Mouse (Mus musculus) embryonic facial prominence, embryonic 15.5 days (tissue): Measurements from ENCODE around the gene Vat1. TPM values are rescaled to one million over a fixed set of nuclear protein-coding genes. Genes with fewer than 3 reads are reported as not detected.

ENCODE experiments used
- ATAC-seq: fragments of 200-750 bp; cut with Nextera tagmentation; 2 replicates; pipeline ENCODE4 v1.8.0; 2017; ENCODE audit warnings: low read depth, moderate TSS enrichment; ENCODE audit not compliant: insufficient number of reproducible peaks, low FRiP score, low TSS enrichment
- H3K27ac ChIP-seq: fragments of 300-500 bp; sonication (generic); replicated peaks from 2 replicates; pipeline ENCODE4 v1.5.1; 2015; ENCODE audit warnings: mild to moderate bottlenecking, inconsistent platforms
- H3K27me3 ChIP-seq: fragments of 300-500 bp; sonication (generic); 2 replicates; pipeline ENCODE4 v1.6.1; 2015; ENCODE audit warnings: inconsistent platforms
- H3K36me3 ChIP-seq: fragments of 300-500 bp; sonication (generic); 2 replicates; pipeline ENCODE4 v1.6.1; 2015; ENCODE audit warnings: mild to moderate bottlenecking, inconsistent platforms
- H3K4me1 ChIP-seq: fragments of 300-500 bp; sonication (generic); 2 replicates; pipeline ENCODE4 v1.6.1; 2015; ENCODE audit warnings: inconsistent platforms
- H3K4me2 ChIP-seq: fragments of 300-500 bp; sonication (generic); replicated peaks from 2 replicates; pipeline ENCODE4 v1.6.1; 2015; ENCODE audit warnings: mild to moderate bottlenecking, inconsistent platforms
- H3K4me3 ChIP-seq: fragments of 300-500 bp; sonication (generic); replicated peaks from 2 replicates; pipeline ENCODE4 v1.5.1; 2015; ENCODE audit warnings: mild to moderate bottlenecking, inconsistent platforms
- H3K9ac ChIP-seq: fragments of 300-500 bp; sonication (generic); 2 replicates; pipeline ENCODE4 v1.6.1; 2015; ENCODE audit warnings: inconsistent platforms
- H3K9me3 ChIP-seq: fragments of 300-500 bp; sonication (generic); replicated peaks from 2 replicates; pipeline ENCODE4 v1.6.1; 2016; ENCODE audit warnings: inconsistent platforms
- WGBS: fragments of 180-500 bp; shearing (Covaris S2); methylation state at CpG from one replicate; pipeline ENCODE4 v1.1.7; 2015; 5-methylcytosine and 5-hydroxymethylcytosine counted together
- polyA plus RNA-seq: library from polyadenylated mRNA; unstranded; fragments of >200 nt; fragmentation: Nextera tagmentation; extraction: Ambion mirVana; gene quantifications from 2 replicates; pipeline ENCODE4 v1.2.1, GENCODE M21; 2015

Gene Vat1
- polyA plus RNA-seq, 1 experiment from 2014 or later: 61.8 TPM

GRCm38 (mm10) chr11:101465101-101465868 lies 745 bp downstream of the Vat1 start:
- Histone ChIP-seq H3K4me1 (peaks cover 51% of the 10 kb centered on the region), H3K4me3 (peak overlapping the region; percentile 87), H3K4me2 (peak overlapping the region; percentile 84), H3K27me3 (no peaks in the 10 kb centered on the region), H3K9me3 (no peaks in the 10 kb centered on the region), H3K9ac (peak overlapping the region; percentile 69), H3K36me3 (peaks cover 25% of the 10 kb centered on the region), H3K27ac (peak overlapping the region; percentile 83)
- WGBS: under 1% methylated on average over 50 of the region's 51 CpGs
- peak; percentile 71; the same call in 1 of the 2 replicates for ATAC-seq

GRCm38 (mm10) chr11:101464211-101465100 lies 1.6 kb downstream of the Vat1 start, which contains the start of gene Rnd2:
Gene Rnd2, plus strand, starts transcription at chr11:101464999.
- H3K9me3 ChIP-seq: no peaks in the 10 kb centered on the region
- peak within 1 kb of the TSS; percentile 83 for H3K27ac ChIP-seq
- H3K4me1 ChIP-seq: peaks cover 51% of the 10 kb centered on the region
- no peak for ATAC-seq
- peak within 1 kb of the TSS; percentile 87 for H3K4me3 ChIP-seq
- H3K9ac ChIP-seq: peak within 1 kb of the TSS; percentile 69
- 4% methylated on average over 12 of the region's 12 CpGs for WGBS
- peak within 1 kb of the TSS; percentile 84 for H3K4me2 ChIP-seq
- peaks cover 33% of the 10 kb centered on the region for H3K36me3 ChIP-seq
- no peaks in the 10 kb centered on the region for H3K27me3 ChIP-seq

DNA sequence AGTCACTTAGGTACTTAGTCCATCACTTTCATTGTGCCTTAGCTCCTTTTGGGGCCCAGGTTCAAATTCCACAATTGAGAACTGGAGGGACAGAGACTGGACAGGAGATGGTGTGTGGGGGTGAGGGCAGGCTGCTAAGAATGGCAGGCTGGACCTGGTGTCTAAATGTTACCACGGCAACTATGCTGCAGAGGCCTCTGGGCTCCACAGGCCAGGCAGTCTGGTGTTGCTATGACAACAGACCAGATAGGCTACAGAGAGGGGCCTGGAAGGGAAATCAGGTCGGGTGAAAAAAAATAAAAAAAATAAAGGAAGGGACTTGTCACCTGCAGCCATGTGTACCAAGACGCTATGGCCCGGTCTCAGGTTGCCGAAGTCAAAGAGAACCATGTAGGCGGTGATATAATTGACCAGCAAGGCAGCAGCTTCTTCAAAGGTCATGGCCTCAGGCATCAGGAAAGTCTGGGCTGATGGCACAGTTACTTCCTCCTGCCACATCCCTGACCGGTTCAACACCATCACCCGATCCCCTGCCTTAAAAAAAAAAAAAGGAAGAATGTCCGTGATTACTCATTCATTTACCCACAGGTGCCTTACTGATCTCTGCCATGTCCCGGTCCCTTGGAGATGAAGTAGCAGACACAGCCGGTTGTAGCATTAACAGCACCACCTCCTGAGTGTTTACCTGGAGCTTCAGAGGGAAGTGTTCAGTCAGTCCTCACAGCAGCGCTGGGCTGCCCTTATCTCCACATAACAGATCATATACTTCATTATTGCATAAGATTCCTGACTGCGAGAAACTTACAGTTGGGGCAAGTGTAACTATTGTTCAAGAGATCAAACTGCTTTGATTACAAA lies 3.2 kb downstream of the Vat1 start:
- WGBS: 33% methylated on average over 13 of the region's 13 CpGs
- Histone ChIP-seq H3K9me3 (no peaks in the 10 kb centered on the region), H3K9ac (no peak overlapping the region), H3K4me2 (no peak overlapping the region), H3K4me3 (no peak overlapping the region), H3K36me3 (peaks cover 49% of the 10 kb centered on the region), H3K27ac (no peak overlapping the region), H3K27me3 (no peaks in the 10 kb centered on the region), H3K4me1 (peaks cover 41% of the 10 kb centered on the region)
- ATAC-seq: no peak

DNA sequence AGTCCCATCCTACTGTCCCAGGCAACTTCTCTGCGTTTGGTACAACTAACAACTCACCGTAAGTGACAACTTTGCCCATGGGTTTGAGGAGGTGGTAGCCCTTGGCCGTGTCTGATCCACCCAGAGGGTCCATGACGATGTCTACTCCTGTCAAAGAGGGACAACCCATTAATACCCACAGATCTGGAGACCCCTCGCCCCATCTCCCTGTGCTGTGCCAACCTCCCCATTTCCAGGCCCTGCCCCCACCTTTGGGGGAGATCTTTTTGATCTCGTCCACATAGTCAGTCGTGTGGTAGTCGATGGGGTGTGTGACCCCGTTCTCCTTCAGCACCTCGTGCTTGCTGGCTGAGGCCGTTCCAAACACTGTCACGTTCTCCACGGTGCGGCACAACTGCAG lies 3.9 kb downstream of the Vat1 start:
- H3K4me3 ChIP-seq: no peak overlapping the region
- H3K9ac ChIP-seq: no peak overlapping the region
- no peaks in the 10 kb centered on the region for H3K9me3 ChIP-seq
- peaks cover 51% of the 10 kb centered on the region for H3K36me3 ChIP-seq
- H3K27me3 ChIP-seq: no peaks in the 10 kb centered on the region
- H3K4me1 ChIP-seq: peaks cover 34% of the 10 kb centered on the region
- WGBS: 88% methylated on average over 14 of the region's 14 CpGs
- ATAC-seq: no peak
- no peak overlapping the region for H3K27ac ChIP-seq
- H3K4me2 ChIP-seq: no peak overlapping the region

DNA sequence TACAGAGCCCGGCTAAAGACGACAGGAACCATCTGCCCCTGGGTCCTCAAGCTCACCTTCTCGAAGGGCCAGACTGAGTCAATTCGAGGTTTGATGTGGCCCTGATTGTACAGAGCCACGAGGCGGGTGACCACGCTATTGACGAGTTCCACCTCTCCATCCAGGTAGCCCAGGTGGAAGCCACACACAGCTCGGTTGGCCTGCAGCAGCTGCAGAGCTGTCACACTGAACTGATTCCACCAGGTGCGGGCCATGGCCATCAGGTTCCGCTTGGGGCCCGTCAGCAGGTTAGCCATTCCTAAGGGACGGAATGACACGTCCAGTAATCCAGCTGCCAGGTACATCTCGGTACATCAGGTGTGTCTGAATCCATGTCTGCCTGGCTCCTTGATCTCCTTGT lies 5.7 kb downstream of the Vat1 start:
- Histone ChIP-seq H3K27ac (no peak overlapping the region), H3K4me1 (peaks cover 26% of the 10 kb centered on the region), H3K9me3 (no peaks in the 10 kb centered on the region), H3K4me3 (no peak overlapping the region), H3K4me2 (no peak overlapping the region), H3K36me3 (peaks cover 51% of the 10 kb centered on the region), H3K9ac (no peak overlapping the region), H3K27me3 (no peaks in the 10 kb centered on the region)
- 79% methylated on average over 15 of the region's 15 CpGs for WGBS
- no peak for ATAC-seq

DNA sequence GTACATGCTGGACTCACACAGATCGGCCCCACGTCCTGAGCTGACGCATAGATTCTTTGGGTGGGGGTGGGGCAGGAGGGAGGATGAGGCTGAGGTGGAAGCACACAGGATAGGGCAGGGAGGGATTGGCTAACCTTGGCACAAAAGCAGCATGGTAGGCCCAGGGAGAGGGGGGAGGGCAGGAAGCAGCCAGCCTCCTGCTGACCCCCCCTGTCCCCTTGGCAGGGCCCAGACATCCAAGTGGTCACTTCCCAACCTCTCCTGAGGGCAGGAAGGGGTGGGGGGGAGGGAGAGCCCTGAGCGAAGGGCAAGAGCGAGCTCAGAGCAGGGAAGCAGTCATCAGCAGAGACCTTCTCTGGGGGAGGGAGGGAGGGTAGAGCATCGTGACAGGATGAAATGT lies 6.3 kb downstream of the Vat1 start:
- no peak overlapping the region for H3K27ac ChIP-seq
- no peak overlapping the region for H3K4me2 ChIP-seq
- H3K36me3 ChIP-seq: peaks cover 51% of the 10 kb centered on the region
- WGBS: 32% methylated on average over 5 of the region's 6 CpGs
- no peaks in the 10 kb centered on the region for H3K27me3 ChIP-seq
- H3K9ac ChIP-seq: no peak overlapping the region
- peaks cover 25% of the 10 kb centered on the region for H3K4me1 ChIP-seq
- no peak overlapping the region for H3K4me3 ChIP-seq
- no peaks in the 10 kb centered on the region for H3K9me3 ChIP-seq
- ATAC-seq: peak; percentile 27; the same call in 1 of the 2 replicates

GRCm38 (mm10) chr11:101458217-101458616 lies 7.8 kb downstream of the Vat1 start:
- peaks cover 11% of the 10 kb centered on the region for H3K4me1 ChIP-seq
- no peak overlapping the region for H3K4me2 ChIP-seq
- 80% methylated on average over 12 of the region's 12 CpGs for WGBS
- peaks cover 51% of the 10 kb centered on the region for H3K36me3 ChIP-seq
- H3K27ac ChIP-seq: no peak overlapping the region
- no peak for ATAC-seq
- no peak overlapping the region for H3K9ac ChIP-seq
- no peaks in the 10 kb centered on the region for H3K27me3 ChIP-seq
- no peak overlapping the region for H3K4me3 ChIP-seq
- no peaks in the 10 kb centered on the region for H3K9me3 ChIP-seq

GRCm38 (mm10) chr11:101457631-101458030 lies 8.4 kb downstream of the Vat1 start:
- 88% methylated on average over 9 of the region's 9 CpGs for WGBS
- Histone ChIP-seq H3K4me2 (no peak overlapping the region), H3K4me3 (no peak overlapping the region), H3K27me3 (no peaks in the 10 kb centered on the region), H3K36me3 (peaks cover 48% of the 10 kb centered on the region), H3K4me1 (peaks cover 6% of the 10 kb centered on the region), H3K9ac (no peak overlapping the region), H3K9me3 (no peaks in the 10 kb centered on the region), H3K27ac (no peak overlapping the region)
- no peak for ATAC-seq

- peaks cover 13% of the 10 kb centered on the region; the same call in 1 of the 2 replicates for H3K4me1 ChIP-seq
- no peak for ATAC-seq
- H3K27me3 ChIP-seq: no peaks in the 10 kb centered on the region
- H3K36me3 ChIP-seq: peaks cover 30% of the 10 kb centered on the region
- no peak overlapping the region for H3K27ac ChIP-seq
- WGBS: 84% methylated on average over 7 of the region's 7 CpGs
- no peaks in the 10 kb centered on the region for H3K9me3 ChIP-seq
- no peak overlapping the region for H3K9ac ChIP-seq
- H3K4me3 ChIP-seq: no peak overlapping the region
- no peak overlapping the region for H3K4me2 ChIP-seq
Observed at GRCm38 (mm10) chr11:101455627-101456026, 10.4 kb downstream of the Vat1 start.

- no peaks in the 10 kb centered on the region for H3K9me3 ChIP-seq
- no peak for ATAC-seq
- no peaks in the 10 kb centered on the region for H3K27me3 ChIP-seq
- H3K36me3 ChIP-seq: peaks cover 21% of the 10 kb centered on the region; the same call in 1 of the 2 replicates
- H3K4me3 ChIP-seq: no peak overlapping the region
- peak overlapping the region; percentile 51; the same call in 1 of the 2 replicates for H3K27ac ChIP-seq
- 23% methylated on average over 6 of the region's 6 CpGs for WGBS
- H3K4me1 ChIP-seq: peaks cover 13% of the 10 kb centered on the region; the same call in 1 of the 2 replicates
- no peak overlapping the region for H3K4me2 ChIP-seq
- H3K9ac ChIP-seq: no peak overlapping the region
Observed at GRCm38 (mm10) chr11:101454702-101455101, 11.3 kb downstream of the Vat1 start.
